Mouse (Mus musculus): ENCODE measurements around the gene Setd1b.
"Not testable (repeated sequence)": the region's sequence is repeated elsewhere in the genome, so short reads cannot be mapped to it uniquely, and the experiment has no call there.

Gene Setd1b

GRCm38 (mm10) chr5:123202771-123203170 lies 60.8 kb downstream of the Setd1b start:
- not testable (repeated sequence) for DNase-seq (ENCODE audit: low spot score)

- DNase-seq (ENCODE audit: low spot score), result not testable (repeated sequence)
These were observed 61.6 kb downstream of the Setd1b start for GRCm38 (mm10) chr5:123203591-123203990.

Measured in embryo, embryonic 10.5 days (tissue).